Mouse (Mus musculus) heart, adult 11 months (tissue): ENCODE results near the gene Fmr1.
"Not testable (repeated sequence)": the region's sequence is repeated elsewhere in the genome, so short reads cannot be mapped to it uniquely, and the experiment has no call there.

Experiments used
- DNase-seq: peaks from one replicate; pipeline ENCODE4 v3.0.0; 2022

Gene Fmr1

DNA sequence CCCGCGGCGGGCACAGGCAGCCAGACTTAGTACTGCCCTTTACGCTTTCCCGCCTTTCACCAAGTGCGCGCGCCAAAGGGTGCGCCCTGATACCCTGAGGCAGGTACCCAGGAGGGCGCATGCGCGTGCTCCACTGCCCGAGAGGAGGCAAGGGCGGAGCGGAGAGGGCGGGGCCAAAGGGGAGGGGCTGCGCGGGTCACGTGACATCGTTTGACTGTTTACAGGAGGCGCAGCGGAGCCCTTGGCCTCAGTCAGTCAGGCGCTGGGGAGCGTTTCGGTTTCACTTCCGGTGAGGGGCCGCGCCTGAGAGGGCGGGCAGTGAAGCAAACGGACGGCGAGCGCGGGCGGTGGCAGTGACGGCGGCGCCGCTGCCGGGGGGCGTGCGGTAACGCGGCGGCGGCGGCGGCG, at the start of gene Fmr1:
Fmr1 (plus strand) TSS at position 209 of the 408 bp plus-strand sequence.
- DNase-seq, result peak; percentile 100

GRCm38 (mm10) chrX:68641603-68642002, 36.7 kb upstream of the Fmr1 start:
- no peak for DNase-seq

DNA sequence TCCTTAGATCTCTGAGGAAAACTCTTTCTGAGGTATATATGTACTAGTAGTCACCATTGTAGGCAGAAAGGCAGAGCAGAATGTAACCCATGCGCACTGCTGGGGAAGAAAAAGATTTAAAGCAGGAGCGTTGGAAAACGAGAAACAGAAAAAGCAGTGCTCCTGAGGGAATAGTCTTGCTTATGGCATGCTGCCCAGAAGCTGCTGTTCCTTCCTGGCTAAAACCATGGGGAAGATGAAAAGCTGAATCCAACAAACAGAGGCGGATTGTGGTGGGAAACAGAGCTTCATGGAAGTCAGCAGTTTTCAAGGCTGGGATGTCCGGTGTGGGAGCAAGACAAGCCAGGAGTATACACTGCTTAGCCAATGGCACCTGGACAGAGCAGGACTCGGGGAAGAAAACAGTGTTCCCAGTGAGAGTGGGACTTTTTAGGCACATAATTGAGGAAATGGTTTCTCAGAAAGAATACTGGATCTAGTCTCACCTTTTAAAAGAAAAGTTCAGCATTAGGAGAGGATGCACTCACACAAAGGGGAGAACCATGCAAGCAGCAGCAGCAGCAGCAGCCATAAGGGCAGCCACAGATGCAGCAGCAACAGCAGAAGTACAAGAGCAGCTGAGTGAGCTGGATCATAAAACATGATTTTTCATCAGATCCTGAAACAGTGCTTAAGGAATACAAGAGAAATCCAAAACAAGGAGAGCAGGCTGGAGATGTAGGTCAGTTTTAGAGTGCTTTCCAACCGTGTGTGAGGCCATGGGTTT, 33.0 kb upstream of the Fmr1 start:
- peak; percentile 84 for DNase-seq

GRCm38 (mm10) chrX:68677508-68677907, 833 bp upstream of the Fmr1 start:
- DNase-seq, result no peak

GRCm38 (mm10) chrX:68678815-68679486, 610 bp downstream of the Fmr1 start:
- no peak for DNase-seq

DNA sequence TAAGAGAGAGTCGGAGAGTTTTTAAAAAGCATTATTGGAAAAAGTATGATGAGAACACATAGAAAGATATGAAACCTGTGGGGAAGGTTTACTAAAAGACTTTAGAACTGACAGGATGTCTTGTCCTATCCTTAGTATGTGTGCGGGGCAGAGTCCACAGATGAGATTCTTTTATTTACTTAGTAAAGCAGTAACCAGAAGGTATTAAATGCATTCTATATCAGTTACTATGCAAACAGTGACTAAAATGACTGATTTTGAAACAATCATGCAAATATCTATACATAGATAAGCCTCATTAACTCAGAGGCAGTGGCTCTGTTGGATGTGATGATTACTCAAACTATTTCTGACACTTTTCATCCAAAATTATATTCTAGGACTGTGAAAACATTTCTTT, 6.4 kb downstream of the Fmr1 start:
- no peak for DNase-seq

GRCm38 (mm10) chrX:68691936-68692335, 13.6 kb downstream of the Fmr1 start:
- DNase-seq, result not testable (repeated sequence)

- DNase-seq, result no peak
Observed at GRCm38 (mm10) chrX:68736902-68737301, 58.6 kb downstream of the Fmr1 start.

GRCm38 (mm10) chrX:68740088-68740487, 61.7 kb downstream of the Fmr1 start:
- no peak for DNase-seq

DNA sequence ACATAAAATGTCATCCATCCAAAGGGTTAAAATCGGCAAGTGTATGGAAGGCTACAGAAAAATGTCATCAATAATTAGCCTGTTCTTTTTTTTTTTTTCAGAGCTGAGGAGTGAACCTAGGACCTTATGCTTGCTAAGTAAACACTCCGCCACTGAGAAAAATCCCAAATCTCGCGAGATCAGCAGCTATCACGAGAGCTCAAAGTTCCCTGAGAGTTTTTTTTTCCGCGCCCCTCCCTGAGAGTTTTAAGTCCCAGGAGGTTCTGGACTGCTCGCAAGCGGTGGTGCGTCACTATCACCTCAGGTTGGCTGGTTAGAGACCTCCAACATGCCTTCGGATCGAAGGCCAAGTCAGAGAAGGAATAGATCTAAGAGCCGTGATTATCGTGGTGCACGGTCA, 83.3 kb downstream of the Fmr1 start, which contains the start of gene Fmr1nb:
Fmr1nb (plus strand) TSS at position 234 of the 400 bp plus-strand sequence.
- peak; percentile 72 for DNase-seq
